Mouse (Mus musculus) small intestine, adult 2 months (tissue): ENCODE measurements around the gene Prss54.

Source experiments
- CTCF ChIP-seq: fragments of 200-500 bp; IDR thresholded peaks from 2 replicates; pipeline ENCODE4 v1.5.1; 2012; ENCODE audit warnings: low read depth, mild to moderate bottlenecking, control low read depth, inconsistent platforms, low read length, moderate library complexity, mixed read lengths; ENCODE audit not compliant: insufficient replicate concordance, insufficient read length; ENCODE audit errors: extremely low read depth
- POLR2A ChIP-seq: fragments of 200-500 bp; IDR thresholded peaks from 2 replicates; pipeline ENCODE4 v1.6.1; 2012; ENCODE audit warnings: low read depth, mild to moderate bottlenecking, control low read depth, inconsistent platforms, low read length, moderate library complexity

DNA sequence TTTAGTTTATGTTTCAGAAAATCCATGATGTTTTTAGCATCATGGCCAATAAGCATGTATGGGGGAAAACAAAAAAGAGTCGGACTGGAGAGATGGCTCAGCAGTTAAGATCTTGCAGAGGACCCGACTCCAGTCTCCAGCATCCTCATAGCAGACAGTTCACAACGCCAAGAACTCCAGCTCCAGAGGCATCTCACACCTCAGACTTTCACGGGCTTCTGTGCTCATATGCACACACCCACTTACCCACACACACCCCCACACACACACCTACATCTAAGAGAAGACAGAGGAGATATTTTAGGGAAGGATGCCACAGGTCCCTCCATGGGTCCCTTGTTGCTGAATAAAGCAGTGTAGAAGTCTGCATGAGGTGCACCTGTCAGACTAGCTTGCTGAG lies 14.4 kb upstream of the Prss54 start:
- TF ChIP-seq CTCF (no peak), POLR2A (no peak)
